Mouse (Mus musculus) macrophage (primary cell): ENCODE measurements around the gene Plpp1. TPM values are rescaled to one million over a fixed set of nuclear protein-coding genes. Genes with fewer than 3 reads are reported as not detected.

Experiments used
- H3K27ac ChIP-seq: fragments of 350-480 bp; formaldehyde crosslinking; 2 replicates; pipeline ENCODE4 v1.9.0; 2021
- H3K36me3 ChIP-seq: fragments of 350-480 bp; formaldehyde crosslinking; 2 replicates; pipeline ENCODE4 v1.9.0; 2021; ENCODE audit errors: inconsistent target
- H3K4me3 ChIP-seq: fragments of 350-480 bp; formaldehyde crosslinking; 2 replicates; pipeline ENCODE4 v1.9.0; 2021; ENCODE audit errors: inconsistent target
- H3K79me2 ChIP-seq: fragments of 350-480 bp; formaldehyde crosslinking; 2 replicates; pipeline ENCODE4 v1.9.0; 2021; ENCODE audit errors: inconsistent target
- WGBS: methylation state at CpG from one replicate; pipeline ENCODE4 v1.1.7; 2026; ENCODE audit warnings: inconsistent platforms; ENCODE audit not compliant: missing documents; 5-methylcytosine and 5-hydroxymethylcytosine counted together
- polyA plus RNA-seq: library from polyadenylated mRNA; stranded (reverse); fragments of 250-400 nt; gene quantifications from 3 replicates; pipeline ENCODE4 v1.2.4, GENCODE M21; 2018; ENCODE audit warnings: inconsistent platforms

The Plpp1 gene
- polyA plus RNA-seq, 1 experiment from 2014 or later, result 0.46 TPM

- Histone ChIP-seq H3K79me2 (no peaks in the 10 kb centered on the region), H3K4me3 (no peak overlapping the region), H3K27ac (no peak overlapping the region), H3K36me3 (peaks cover 71% of the 10 kb centered on the region)
- WGBS, result 96% methylated on average over 12 of the region's 12 CpGs
Measured at GRCm38 (mm10) chr13:112887234-112887633, 86.6 kb downstream of the Plpp1 start.

GRCm38 (mm10) chr13:112902176-112902575, 101.6 kb downstream of the Plpp1 start:
- Histone ChIP-seq H3K4me3 (no peak overlapping the region), H3K36me3 (peaks cover 81% of the 10 kb centered on the region), H3K27ac (no peak overlapping the region), H3K79me2 (no peaks in the 10 kb centered on the region)
- WGBS, result 96% methylated on average over 3 of the region's 3 CpGs

- no peaks in the 10 kb centered on the region for H3K79me2 ChIP-seq
- no peak overlapping the region for H3K4me3 ChIP-seq
- peaks cover 74% of the 10 kb centered on the region for H3K36me3 ChIP-seq
- no peak overlapping the region for H3K27ac ChIP-seq
- WGBS, result 41% methylated on average over 3 of the region's 4 CpGs
Measured at GRCm38 (mm10) chr13:112909663-112910062, 109.1 kb downstream of the Plpp1 start.

- no peak overlapping the region for H3K4me3 ChIP-seq
- H3K27ac ChIP-seq, result no peak overlapping the region
- H3K79me2 ChIP-seq, result no peaks in the 10 kb centered on the region
- WGBS, result 93% methylated on average over 4 of the region's 4 CpGs
- peaks cover 75% of the 10 kb centered on the region for H3K36me3 ChIP-seq
Measured at GRCm38 (mm10) chr13:112910434-112910833, 109.8 kb downstream of the Plpp1 start.

Other genes starting within 250 kb of the Plpp1 start
- gene Il31ra, start 206.4 kb upstream of the Plpp1 start, polyA plus RNA-seq, result not detected in 3 replicates
- 0.11 to 0.95 TPM (median 0.28 TPM) in 3 replicates for gene Ddx4, start 148.3 kb upstream of the Plpp1 start, polyA plus RNA-seq
- 7.7 to 23.0 TPM (median 15.2 TPM) in 3 replicates for gene Slc38a9, start 140.0 kb upstream of the Plpp1 start, polyA plus RNA-seq
- 27.0 to 43.6 TPM (median 39.7 TPM) in 3 replicates for gene Mtrex, start 126.6 kb downstream of the Plpp1 start, polyA plus RNA-seq
- gene Dhx29, start 126.7 kb downstream of the Plpp1 start, polyA plus RNA-seq, result 8.2 to 17.3 TPM (median 15.4 TPM) in 3 replicates
- gene Ccno, start 187.0 kb downstream of the Plpp1 start, polyA plus RNA-seq, result not detected in 3 replicates
- gene Mcidas, start 193.1 kb downstream of the Plpp1 start, polyA plus RNA-seq, result not detected in 3 replicates
- gene Cdc20b, start 234.3 kb downstream of the Plpp1 start, polyA plus RNA-seq, result not detected in 3 replicates
- not detected in 3 replicates for gene Gpx8, start 245.6 kb downstream of the Plpp1 start, polyA plus RNA-seq